Mouse (Mus musculus): ENCODE measurements at regions not wholly inside any gene's neighbourhood (a gene's known extent, or its start where the extent isn't known, plus 50 kb on each side); places are given as distances from the start of the nearest gene placed in this dataset.
"Not testable (repeated sequence)": the region's sequence is repeated elsewhere in the genome, so short reads cannot be mapped to it uniquely, and the experiment has no call there.

DNA sequence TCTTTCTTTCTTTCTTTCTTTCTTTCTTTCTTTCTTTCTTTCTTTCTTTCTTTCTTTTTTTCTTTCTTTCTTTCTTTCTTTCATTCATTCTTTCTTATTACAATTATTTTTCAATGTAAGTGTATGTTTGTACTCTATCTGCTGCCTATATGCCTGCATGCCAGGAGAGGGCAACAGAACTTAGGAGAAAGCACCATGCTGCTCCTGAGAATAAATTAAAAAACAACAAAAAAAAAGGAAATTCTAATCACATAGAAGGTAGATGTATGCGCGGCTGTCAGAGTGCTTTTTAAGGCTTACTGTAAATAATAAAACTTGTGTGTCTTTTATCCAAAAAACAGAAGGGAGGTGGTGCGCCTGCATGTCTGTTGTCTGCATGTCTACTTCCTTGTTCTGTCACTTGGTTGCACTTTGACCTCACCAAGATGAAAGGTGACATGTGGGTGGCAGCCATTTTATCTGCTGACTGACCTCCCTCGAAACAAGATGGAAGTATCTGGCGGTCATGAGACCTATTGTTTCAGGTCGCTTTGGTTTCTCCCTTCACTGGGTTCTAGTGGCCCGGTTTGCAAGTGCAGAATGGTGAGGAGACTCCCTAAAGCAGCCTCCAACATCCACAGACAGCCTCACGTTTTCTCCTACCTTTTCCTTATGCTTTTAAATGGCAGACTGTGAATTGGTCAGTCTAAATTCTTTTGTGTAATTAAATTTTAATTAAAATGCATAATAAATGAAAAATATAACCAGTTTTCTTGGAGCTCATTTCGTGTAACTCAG, 475.3 kb upstream of the Olfr161 start:
- TF ChIP-seq CTCF (conservative IDR thresholded peaks at IDR 0.05; ENCODE audit: low read length); POU5F1 (IDR thresholded peaks at IDR 0.05; ENCODE audit: borderline replicate concordance, low read length); NANOG (IDR thresholded peaks at IDR 0.05; ENCODE audit: borderline replicate concordance, low read length): not testable (repeated sequence)
